Mouse (Mus musculus) heart, embryonic 11.5 days (tissue): Measurements from ENCODE around the gene Smok3b. TPM values are rescaled to one million over a fixed set of nuclear protein-coding genes. Genes with fewer than 3 reads are reported as not detected.
"Not testable (repeated sequence)": the region's sequence is repeated elsewhere in the genome, so short reads cannot be mapped to it uniquely, and the experiment has no call there.

Experiments used
- ATAC-seq: fragments of 200-750 bp; cut with Nextera tagmentation; replicated peaks from 2 replicates; pipeline ENCODE4 v1.8.0; 2017; ENCODE audit warnings: moderate library complexity; ENCODE audit not compliant: insufficient number of reproducible peaks, low FRiP score, low TSS enrichment
- H3K27ac ChIP-seq: fragments of 300-500 bp; sonication (generic); 2 replicates; pipeline ENCODE4 v1.5.1; 2014; ENCODE audit warnings: mild to moderate bottlenecking, low read depth, low read length
- H3K27me3 ChIP-seq: fragments of 300-500 bp; sonication (generic); 2 replicates; pipeline ENCODE4 v1.6.1; 2014; ENCODE audit warnings: mild to moderate bottlenecking, low read length, mixed read lengths; ENCODE audit not compliant: control insufficient read depth, insufficient read depth
- H3K36me3 ChIP-seq: fragments of 300-500 bp; sonication (generic); 2 replicates; pipeline ENCODE4 v1.6.1; 2014; ENCODE audit warnings: mild to moderate bottlenecking, low read length, moderate library complexity, mixed read lengths; ENCODE audit not compliant: control insufficient read depth, insufficient read depth
- H3K4me1 ChIP-seq: fragments of 300-500 bp; sonication (generic); 2 replicates; pipeline ENCODE4 v1.6.1; 2014; ENCODE audit warnings: low read length; ENCODE audit not compliant: control insufficient read depth, insufficient read depth
- H3K4me2 ChIP-seq: fragments of 300-500 bp; sonication (generic); 2 replicates; pipeline ENCODE4 v1.6.1; 2014; ENCODE audit warnings: mild to moderate bottlenecking, moderate library complexity
- H3K4me3 ChIP-seq: fragments of 300-500 bp; sonication (generic); 2 replicates; pipeline ENCODE4 v1.5.1; 2014; ENCODE audit warnings: low read depth, low read length
- H3K9ac ChIP-seq: fragments of 300-500 bp; sonication (generic); 2 replicates; pipeline ENCODE4 v1.6.1; 2014; ENCODE audit warnings: mild to moderate bottlenecking, low read depth, low read length, moderate library complexity
- H3K9me3 ChIP-seq: fragments of 300-500 bp; sonication (generic); replicated peaks from 2 replicates; pipeline ENCODE4 v1.6.1; 2016; ENCODE audit warnings: low read length; ENCODE audit not compliant: control insufficient read depth
- WGBS: fragments of 180-500 bp; shearing (Covaris S2); extraction: QIAGEN DNeasy Blood & Tissue Kit; methylation state at CpG from one replicate; pipeline ENCODE4 v1.1.7; 2014; ENCODE audit not compliant: insufficient replicate concordance; 5-methylcytosine and 5-hydroxymethylcytosine counted together
- polyA plus RNA-seq: library from polyadenylated mRNA; unstranded; fragments of >200 nt; fragmentation: Nextera tagmentation; extraction: Ambion mirVana; gene quantifications from 2 replicates; pipeline ENCODE4 v1.2.1, GENCODE M21; 2014

The Smok3b gene
- not detected in 2 replicates for polyA plus RNA-seq

DNA sequence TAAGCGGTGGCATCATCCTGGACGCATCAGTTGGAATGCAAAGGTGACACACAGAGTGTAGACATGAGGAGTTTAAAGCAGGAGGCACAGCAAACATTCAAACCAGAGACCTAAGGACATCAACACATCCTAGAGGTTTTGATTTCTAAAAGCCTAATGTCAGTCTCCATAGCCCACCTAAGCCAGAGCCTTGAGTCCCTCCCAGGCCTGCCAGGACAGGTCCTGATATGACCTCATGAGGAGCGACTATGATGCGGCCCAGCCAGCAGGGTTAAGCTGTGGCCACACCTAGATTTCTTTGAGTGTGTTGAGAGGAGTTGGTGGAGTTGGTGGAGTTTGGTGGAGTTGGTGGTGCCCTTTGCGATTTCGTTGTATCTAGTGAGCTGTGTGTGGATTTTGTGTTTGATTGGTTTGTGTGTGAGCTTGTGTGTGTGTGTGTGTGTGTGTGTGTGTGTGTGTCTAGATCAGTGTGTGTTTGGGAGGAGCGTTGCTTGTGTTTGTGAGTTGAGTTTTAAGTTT is at the start of gene Smok3b, which contains the start of gene Smok3a:
Gene Smok3b, plus strand, starts transcription at position 469 of the 519 bp plus-strand sequence.
Gene Smok3a, plus strand, starts transcription at position 301 of the 519 bp plus-strand sequence.
- not testable (repeated sequence) for H3K36me3 ChIP-seq, H3K9ac ChIP-seq, H3K27ac ChIP-seq, H3K27me3 ChIP-seq, ATAC-seq, H3K4me3 ChIP-seq, H3K4me2 ChIP-seq, H3K9me3 ChIP-seq, H3K4me1 ChIP-seq
- 79% methylated on average over 3 of the region's 7 CpGs for WGBS

DNA sequence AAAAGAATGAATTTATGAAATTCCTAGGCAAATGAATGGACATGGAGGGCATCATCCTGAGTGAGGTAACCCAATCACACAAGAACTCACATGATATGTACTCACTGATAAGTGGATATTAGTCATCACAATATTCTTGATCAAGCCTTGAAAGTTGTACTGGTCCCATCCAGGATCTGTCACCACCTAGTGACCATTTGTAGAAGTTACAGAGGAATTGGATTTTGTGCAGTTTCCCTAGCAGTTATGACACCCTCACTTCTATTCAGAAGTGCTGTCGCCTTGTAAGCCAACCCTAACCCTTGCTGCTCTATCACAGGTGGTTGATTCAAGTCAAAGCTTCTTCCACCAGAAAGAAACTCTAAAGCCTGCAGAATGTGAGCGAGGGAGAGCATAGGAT is 48.1 kb upstream of the Smok3b start:
- no peak for ATAC-seq
- no peak overlapping the region for H3K4me3 ChIP-seq
- H3K4me2 ChIP-seq: no peak overlapping the region
- no peak overlapping the region for H3K9ac ChIP-seq
- no peaks in the 10 kb centered on the region for H3K4me1 ChIP-seq
- H3K36me3 ChIP-seq: no peaks in the 10 kb centered on the region
- 53% methylated on average over 2 of the region's 2 CpGs for WGBS
- no peaks in the 10 kb centered on the region for H3K9me3 ChIP-seq
- no peak overlapping the region for H3K27ac ChIP-seq
- no peaks in the 10 kb centered on the region; the same call in 1 of the 2 replicates for H3K27me3 ChIP-seq

DNA sequence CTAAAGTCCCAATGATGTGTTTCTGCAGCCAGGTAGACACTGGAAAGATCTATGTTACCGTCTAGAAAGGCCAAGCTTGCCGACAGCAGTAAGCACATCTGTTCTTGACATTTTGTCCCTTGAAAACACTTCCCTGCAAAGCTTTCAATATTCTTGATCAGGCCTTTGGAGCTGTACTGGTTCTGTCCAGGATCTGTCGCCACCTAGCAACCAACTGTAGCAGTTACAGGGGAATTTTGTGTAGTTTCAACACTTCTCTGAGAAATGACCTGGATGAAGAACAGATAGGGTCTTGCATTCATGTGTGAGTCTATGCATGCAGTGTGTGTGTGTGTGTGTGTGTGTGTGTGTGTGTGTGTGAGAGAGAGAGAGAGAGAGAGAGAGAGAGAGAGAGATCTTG is 47.5 kb upstream of the Smok3b start:
- Histone ChIP-seq H3K9ac (no peak overlapping the region), H3K4me1 (no peaks in the 10 kb centered on the region), H3K27ac (no peak overlapping the region), H3K4me3 (no peak overlapping the region), H3K4me2 (no peak overlapping the region), H3K9me3 (no peaks in the 10 kb centered on the region), H3K27me3 (no peaks in the 10 kb centered on the region; the same call in 1 of the 2 replicates), H3K36me3 (no peaks in the 10 kb centered on the region)
- no peak for ATAC-seq
- WGBS: 44% methylated on average over 3 of the region's 3 CpGs

DNA sequence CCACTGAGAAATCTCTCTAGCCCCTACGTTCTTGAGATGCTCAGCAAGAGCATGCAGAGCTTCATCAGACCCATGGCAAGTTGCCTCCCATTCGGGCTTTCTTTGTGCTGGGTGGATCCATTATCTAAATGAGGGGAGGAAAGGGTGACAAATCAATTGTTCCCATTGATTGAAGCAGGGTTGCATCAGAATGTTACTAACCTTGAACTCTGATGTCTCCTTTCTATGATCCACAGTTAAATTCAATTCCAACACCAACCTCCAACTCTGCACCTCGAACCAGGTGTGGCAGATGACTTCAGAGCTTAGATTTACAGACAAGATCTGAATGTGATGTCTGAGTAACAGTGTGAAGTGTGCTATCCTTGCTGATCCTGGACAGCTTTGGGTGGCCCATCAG is 46.5 kb upstream of the Smok3b start:
- Histone ChIP-seq H3K27ac (no peak overlapping the region), H3K4me3 (no peak overlapping the region), H3K9ac (no peak overlapping the region), H3K9me3 (no peaks in the 10 kb centered on the region), H3K4me1 (no peaks in the 10 kb centered on the region), H3K36me3 (no peaks in the 10 kb centered on the region), H3K4me2 (no peak overlapping the region), H3K27me3 (no peaks in the 10 kb centered on the region; the same call in 1 of the 2 replicates)
- WGBS: 64% methylated on average over 3 of the region's 3 CpGs
- ATAC-seq: no peak

DNA sequence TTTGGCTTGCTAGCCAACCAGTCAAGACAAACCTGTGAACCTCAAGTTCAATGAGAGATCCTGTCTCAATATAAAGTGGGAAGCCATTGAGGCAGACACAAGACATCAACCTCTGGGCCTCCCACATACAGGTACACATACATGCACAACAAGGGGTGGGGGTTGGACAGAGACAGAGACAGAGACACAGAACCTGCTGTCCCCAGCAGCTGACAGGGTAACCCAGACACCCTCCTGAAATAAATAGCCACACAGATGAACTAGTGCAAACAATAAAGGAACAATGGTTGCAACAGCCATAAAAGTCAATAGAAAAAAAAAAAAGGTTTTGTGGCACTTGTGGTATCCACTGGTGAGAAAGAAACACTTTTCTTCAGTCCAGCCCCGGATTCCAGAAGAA is 45.8 kb upstream of the Smok3b start:
- no peaks in the 10 kb centered on the region for H3K27me3 ChIP-seq
- no peak overlapping the region for H3K4me3 ChIP-seq

DNA sequence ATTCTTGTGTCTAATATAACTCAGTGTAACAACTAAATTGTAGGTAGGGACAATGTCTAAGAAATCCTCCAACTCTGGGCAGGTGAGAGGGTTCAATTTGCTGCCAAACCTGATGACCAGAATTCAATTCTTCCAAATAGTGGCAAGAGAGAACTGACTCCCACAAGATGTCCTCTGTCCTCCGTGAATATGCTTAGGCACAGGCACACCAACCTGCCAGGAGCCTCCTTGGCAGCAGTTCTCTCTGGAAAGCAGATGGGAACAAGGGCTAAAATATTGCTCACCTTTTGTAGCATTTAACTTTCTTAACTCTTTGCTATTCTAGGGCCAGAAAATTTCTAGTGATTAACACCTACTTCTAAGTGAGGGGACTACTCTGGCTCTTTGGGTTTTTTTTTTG is 43.9 kb upstream of the Smok3b start:
- ATAC-seq: no peak
- Histone ChIP-seq H3K4me1 (no peaks in the 10 kb centered on the region), H3K27me3 (no peaks in the 10 kb centered on the region), H3K9ac (no peak overlapping the region), H3K36me3 (no peaks in the 10 kb centered on the region), H3K9me3 (no peaks in the 10 kb centered on the region), H3K4me2 (no peak overlapping the region), H3K27ac (no peak overlapping the region), H3K4me3 (no peak overlapping the region)
- 31% methylated on average over 1 of the region's 1 CpGs for WGBS

More for the DNA sequence above, 45.8 kb upstream of the Smok3b start:
- Histone ChIP-seq H3K4me2 (no peak overlapping the region), H3K27ac (no peak overlapping the region), H3K9me3 (no peaks in the 10 kb centered on the region), H3K9ac (no peak overlapping the region), H3K36me3 (no peaks in the 10 kb centered on the region), H3K4me1 (no peaks in the 10 kb centered on the region)
- WGBS: 41% methylated on average over 1 of the region's 1 CpGs
- ATAC-seq: no peak

DNA sequence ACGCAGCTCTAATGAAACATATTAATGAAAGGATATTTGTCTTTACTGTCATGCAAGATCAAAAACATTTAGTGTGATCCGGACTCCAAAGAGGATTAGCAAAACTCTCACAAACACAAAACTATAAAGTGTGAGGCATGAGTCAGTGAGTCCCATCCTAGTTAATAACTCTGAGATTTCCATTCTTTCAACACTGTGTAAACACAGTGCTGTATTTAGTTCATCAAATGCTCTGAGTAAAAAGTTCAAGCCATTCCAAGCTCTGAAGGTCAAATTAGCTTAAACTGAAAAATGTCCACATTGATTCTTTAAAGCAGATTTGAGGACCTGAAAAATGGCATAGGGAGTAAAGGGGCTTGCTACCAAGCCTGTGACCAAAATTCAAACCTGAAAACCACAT is 42.1 kb upstream of the Smok3b start:
- ATAC-seq: no peak
- no peaks in the 10 kb centered on the region for H3K4me1 ChIP-seq
- H3K27me3 ChIP-seq: no peaks in the 10 kb centered on the region
- H3K9ac ChIP-seq: no peak overlapping the region
- no peak overlapping the region for H3K4me3 ChIP-seq
- WGBS: 62% methylated on average over 2 of the region's 2 CpGs
- no peak overlapping the region for H3K4me2 ChIP-seq
- no peaks in the 10 kb centered on the region for H3K36me3 ChIP-seq
- H3K9me3 ChIP-seq: no peaks in the 10 kb centered on the region
- H3K27ac ChIP-seq: no peak overlapping the region

DNA sequence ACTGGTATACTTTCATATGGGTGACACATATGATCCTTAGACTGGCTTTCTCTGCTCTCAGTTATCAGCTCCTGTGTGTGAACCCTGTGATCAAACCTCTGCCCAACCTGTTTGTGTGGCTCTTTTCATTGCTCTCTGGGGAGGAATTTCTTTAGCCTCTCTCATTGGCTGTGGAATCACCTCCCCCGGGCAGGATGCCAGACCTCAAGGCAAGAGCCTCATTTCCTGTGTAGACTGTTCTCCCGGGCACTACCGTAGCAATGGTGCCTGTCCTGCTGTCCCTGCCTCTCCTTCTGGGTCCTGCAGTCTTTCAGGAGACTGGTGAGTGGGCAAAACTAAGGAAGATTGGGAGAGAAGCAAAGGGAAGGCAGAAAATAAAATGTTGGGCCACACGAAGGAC is 39.9 kb upstream of the Smok3b start, which contains the start of gene Azgp1:
Gene Azgp1, plus strand, starts transcription at position 221 of the 400 bp plus-strand sequence.
- 72% methylated on average over 4 of the region's 4 CpGs for WGBS
- H3K27me3 ChIP-seq: no peaks in the 10 kb centered on the region
- H3K4me1 ChIP-seq: no peaks in the 10 kb centered on the region
- no peak within 1 kb of the TSS for H3K27ac ChIP-seq
- H3K9me3 ChIP-seq: no peaks in the 10 kb centered on the region
- no peaks in the 10 kb centered on the region for H3K36me3 ChIP-seq
- no peak within 1 kb of the TSS for H3K4me3 ChIP-seq
- no peak for ATAC-seq
- H3K4me2 ChIP-seq: no peak within 1 kb of the TSS
- no peak within 1 kb of the TSS for H3K9ac ChIP-seq

DNA sequence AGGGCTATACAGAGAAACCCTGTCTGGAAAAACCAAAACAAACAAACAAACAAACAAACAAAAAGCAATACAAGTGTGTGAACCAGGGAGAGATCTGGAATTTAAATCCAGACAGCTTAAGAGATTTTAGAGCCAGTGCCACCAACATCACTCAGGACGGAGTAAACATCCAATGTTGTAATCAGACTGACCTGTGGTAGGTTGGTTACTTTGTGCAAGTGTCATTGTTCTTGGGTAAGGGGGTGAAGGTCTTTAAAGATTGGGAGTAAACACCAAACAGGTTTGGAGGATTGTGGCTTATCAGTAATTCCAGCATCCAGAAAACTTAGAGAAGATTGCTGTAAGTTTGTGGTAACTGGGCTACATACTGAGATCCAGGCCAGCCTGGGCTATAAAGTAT is 34.9 kb upstream of the Smok3b start:
- H3K4me3 ChIP-seq: no peak overlapping the region
- H3K27me3 ChIP-seq: no peaks in the 10 kb centered on the region
- ATAC-seq: no peak
- H3K27ac ChIP-seq: no peak overlapping the region
- no peak overlapping the region for H3K9ac ChIP-seq
- no peaks in the 10 kb centered on the region for H3K9me3 ChIP-seq
- 74% methylated on average over 1 of the region's 1 CpGs for WGBS
- no peaks in the 10 kb centered on the region for H3K4me1 ChIP-seq
- H3K36me3 ChIP-seq: no peaks in the 10 kb centered on the region
- no peak overlapping the region for H3K4me2 ChIP-seq
